Mouse (Mus musculus) forebrain, embryonic 14.5 days (tissue): ENCODE results near the gene Prrc2b. TPM values are rescaled to one million over a fixed set of nuclear protein-coding genes. Genes with fewer than 3 reads are reported as not detected.

ENCODE experiments used
- ATAC-seq: fragments of 200-750 bp; cut with Nextera tagmentation; 2 replicates; pipeline ENCODE4 v1.8.0; 2017; ENCODE audit warnings: mild to moderate bottlenecking, moderate library complexity
- DNase-seq: peaks from one replicate; pipeline ENCODE4 v3.0.0-alpha.2; 2015; ENCODE audit warnings: low spot score
- H3K27ac ChIP-seq: fragments of 300-500 bp; sonication (generic); 2 replicates; pipeline ENCODE4 v1.5.1; 2014; ENCODE audit warnings: low read depth, mild to moderate bottlenecking, control low read depth, low read length, moderate library complexity
- H3K27me3 ChIP-seq: fragments of 300-500 bp; sonication (generic); replicated peaks from 2 replicates; pipeline ENCODE4 v1.6.1; 2014; ENCODE audit warnings: low read length, control low read depth, mixed read lengths; ENCODE audit not compliant: control insufficient read depth, insufficient read depth
- H3K36me3 ChIP-seq: fragments of 300-500 bp; sonication (generic); 2 replicates; pipeline ENCODE4 v1.6.1; 2014; ENCODE audit warnings: low read length, control low read depth; ENCODE audit not compliant: control insufficient read depth, insufficient read depth
- H3K4me1 ChIP-seq: fragments of 300-500 bp; sonication (generic); 2 replicates; pipeline ENCODE4 v1.6.1; 2014; ENCODE audit warnings: antibody characterized with exemption, low read length, control low read depth; ENCODE audit not compliant: control insufficient read depth, insufficient read depth
- H3K4me2 ChIP-seq: fragments of 300-500 bp; sonication (generic); 2 replicates; pipeline ENCODE4 v1.6.1; 2014; ENCODE audit warnings: mild to moderate bottlenecking, control low read depth, low read length
- H3K4me3 ChIP-seq: fragments of 300-500 bp; sonication (generic); 2 replicates; pipeline ENCODE4 v1.5.1; 2014; ENCODE audit warnings: low read depth, low read length, control low read depth
- H3K9ac ChIP-seq: fragments of 300-500 bp; sonication (generic); 2 replicates; pipeline ENCODE4 v1.6.1; 2014; ENCODE audit warnings: mild to moderate bottlenecking, low read length, control low read depth, moderate library complexity
- H3K9me3 ChIP-seq: fragments of 300-500 bp; sonication (generic); replicated peaks from 2 replicates; pipeline ENCODE4 v1.6.1; 2016; ENCODE audit warnings: low read length, control low read depth, mixed read lengths; ENCODE audit not compliant: control insufficient read depth
- WGBS: fragments of 180-500 bp; shearing (Covaris S2); extraction: QIAGEN DNeasy Blood & Tissue Kit; methylation state at CpG from one replicate; pipeline ENCODE4 v1.1.7; 2014; 5-methylcytosine and 5-hydroxymethylcytosine counted together
- polyA plus RNA-seq: library from polyadenylated mRNA; unstranded; fragments of >200 nt; fragmentation: Nextera tagmentation; extraction: Ambion mirVana; gene quantifications from 2 replicates; pipeline ENCODE4 v1.2.1, GENCODE M21; 2014

Prrc2b gene
- polyA plus RNA-seq, 1 experiment from 2014 or later: 53.3 TPM

DNA sequence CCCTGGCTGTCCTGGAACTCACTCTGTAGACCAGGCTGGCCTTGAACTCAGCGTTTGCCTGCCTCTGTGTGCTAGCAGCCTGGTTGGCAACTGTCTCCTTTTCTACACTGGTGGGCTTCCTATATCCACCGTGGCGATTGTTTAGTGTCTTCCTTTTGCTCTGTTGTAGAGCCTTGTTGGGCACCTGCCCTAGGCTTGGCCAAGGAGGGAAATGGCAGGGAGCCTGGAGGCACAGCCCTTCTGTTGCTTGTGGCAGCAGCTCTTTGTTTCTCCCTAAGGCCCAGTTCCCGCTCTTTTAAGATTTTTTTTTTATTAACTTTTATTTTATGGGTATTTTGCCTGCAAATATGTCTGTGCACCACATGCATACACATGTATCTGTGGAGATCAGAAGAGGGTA lies 49.2 kb downstream of the Prrc2b start:
- ATAC-seq: no peak
- WGBS: 84% methylated on average over 4 of the region's 4 CpGs

DNA sequence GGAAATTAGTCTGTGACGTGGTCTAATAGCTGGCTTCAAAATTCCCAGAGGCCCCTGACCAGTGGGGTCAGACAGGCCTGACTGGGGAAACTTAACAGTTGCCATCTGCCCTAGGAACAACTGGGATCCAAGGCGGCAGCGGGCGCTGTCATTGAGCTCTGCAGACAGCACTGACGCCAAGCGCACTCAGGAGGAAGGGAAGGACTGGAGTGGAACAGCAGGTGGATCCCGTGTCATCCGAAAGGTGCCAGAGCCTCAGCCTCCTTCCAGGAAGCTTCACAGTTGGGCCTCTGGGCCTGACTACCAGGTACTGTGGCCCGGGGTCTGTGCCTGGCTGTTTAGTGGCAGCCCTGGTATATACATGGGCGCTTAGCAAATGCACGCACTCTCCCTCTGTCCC lies 49.8 kb downstream of the Prrc2b start:
- H3K27me3 ChIP-seq: no peaks in the 10 kb centered on the region
- H3K9me3 ChIP-seq: no peaks in the 10 kb centered on the region
- H3K4me3 ChIP-seq: no peak overlapping the region
- 0 out of 2 replicates have a peak overlapping the region, but pooled peaks have one; percentile 6 for H3K27ac ChIP-seq
- H3K4me2 ChIP-seq: no peak overlapping the region
- peaks cover 100% of the 10 kb centered on the region for H3K36me3 ChIP-seq
- H3K4me1 ChIP-seq: no peaks in the 10 kb centered on the region
- 97% methylated on average over 11 of the region's 11 CpGs for WGBS
- no peak overlapping the region for H3K9ac ChIP-seq
- no peak for ATAC-seq
- no peak for DNase-seq

More for the DNA sequence above, 49.2 kb downstream of the Prrc2b start:
- DNase-seq: no peak
- no peaks in the 10 kb centered on the region for H3K9me3 ChIP-seq
- no peaks in the 10 kb centered on the region for H3K27me3 ChIP-seq
- H3K27ac ChIP-seq: no peak overlapping the region
- H3K4me3 ChIP-seq: no peak overlapping the region
- no peak overlapping the region for H3K4me2 ChIP-seq
- H3K9ac ChIP-seq: no peak overlapping the region
- no peaks in the 10 kb centered on the region for H3K4me1 ChIP-seq
- H3K36me3 ChIP-seq: peaks cover 100% of the 10 kb centered on the region

DNA sequence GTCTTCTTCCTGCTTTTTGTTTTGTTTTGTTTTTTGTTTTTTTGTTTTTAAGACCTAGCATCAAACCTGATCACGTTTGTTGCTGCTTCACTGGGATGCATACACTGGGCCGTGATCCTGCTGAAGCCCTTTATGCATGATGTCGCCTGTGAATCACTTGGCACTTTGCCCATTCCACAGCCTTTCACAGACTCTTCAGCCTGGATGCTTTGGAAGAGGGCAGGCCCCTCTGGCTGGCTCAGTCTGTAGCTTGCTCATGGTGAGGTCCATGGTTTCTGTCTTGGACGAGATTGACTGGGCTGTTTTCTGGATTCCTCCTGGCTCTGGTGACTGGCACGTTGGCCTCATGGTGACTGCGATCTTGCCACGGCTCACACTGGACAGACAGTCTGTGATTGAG lies 50.6 kb downstream of the Prrc2b start:
- Histone ChIP-seq H3K9ac (no peak overlapping the region), H3K4me2 (no peak overlapping the region), H3K9me3 (no peaks in the 10 kb centered on the region), H3K4me3 (no peak overlapping the region), H3K27me3 (no peaks in the 10 kb centered on the region), H3K36me3 (peaks cover 100% of the 10 kb centered on the region), H3K4me1 (no peaks in the 10 kb centered on the region), H3K27ac (0 out of 2 replicates have a peak overlapping the region, but pooled peaks have one; percentile 18)
- 43% methylated on average over 7 of the region's 7 CpGs for WGBS
- DNase-seq: peak; percentile 73
- peak; percentile 62 for ATAC-seq

DNA sequence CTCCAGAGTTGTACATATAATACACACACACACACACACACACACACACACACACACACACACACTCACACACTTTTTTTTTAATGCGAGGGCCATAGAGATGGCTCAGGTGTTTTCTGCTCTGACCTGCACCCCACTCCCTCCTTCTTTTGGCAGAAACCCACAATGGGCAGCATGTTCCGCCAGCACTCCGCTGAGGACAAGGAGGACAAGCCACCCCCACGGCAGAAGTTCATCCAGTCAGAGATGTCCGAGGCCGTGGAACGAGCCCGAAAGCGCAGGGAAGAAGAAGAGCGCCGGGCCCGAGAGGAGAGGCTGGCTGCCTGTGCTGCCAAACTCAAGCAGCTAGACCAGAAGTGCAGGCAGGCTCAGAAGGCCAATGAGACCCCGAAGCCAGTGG lies 53.0 kb downstream of the Prrc2b start:
- Histone ChIP-seq H3K9ac (no peak overlapping the region), H3K4me3 (no peak overlapping the region), H3K9me3 (no peaks in the 10 kb centered on the region), H3K27me3 (no peaks in the 10 kb centered on the region), H3K36me3 (peaks cover 100% of the 10 kb centered on the region), H3K4me2 (no peak overlapping the region), H3K4me1 (no peaks in the 10 kb centered on the region), H3K27ac (no peak overlapping the region)
- 91% methylated on average over 13 of the region's 13 CpGs for WGBS
- ATAC-seq: no peak
- DNase-seq: no peak

DNA sequence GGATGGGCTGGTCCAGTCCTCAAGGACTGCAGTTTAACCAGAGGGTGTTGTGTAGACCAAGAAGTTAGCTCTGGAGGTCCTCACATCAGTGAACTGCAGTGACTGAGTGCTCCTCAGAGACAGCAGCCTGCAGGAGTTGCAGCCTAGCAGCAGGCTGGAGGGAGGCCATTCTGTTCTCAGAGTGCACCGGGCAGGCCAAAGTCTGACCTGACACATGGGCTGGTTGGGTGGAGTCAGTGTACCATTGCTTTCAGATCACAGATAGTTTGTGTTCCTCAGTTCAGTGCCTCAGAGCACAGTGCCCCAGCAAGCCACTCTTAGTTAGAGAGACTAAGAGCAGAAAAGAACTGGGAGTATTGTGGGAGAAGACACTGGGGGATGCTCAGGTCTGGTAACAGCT lies 56.8 kb downstream of the Prrc2b start:
- ATAC-seq (no peak), DNase-seq (no peak)
- Histone ChIP-seq H3K27me3 (no peaks in the 10 kb centered on the region), H3K36me3 (peaks cover 99% of the 10 kb centered on the region), H3K9me3 (no peaks in the 10 kb centered on the region), H3K4me2 (no peak overlapping the region), H3K27ac (no peak overlapping the region), H3K4me3 (no peak overlapping the region), H3K9ac (no peak overlapping the region), H3K4me1 (no peaks in the 10 kb centered on the region)
- WGBS: 96% methylated on average over 1 of the region's 1 CpGs

DNA sequence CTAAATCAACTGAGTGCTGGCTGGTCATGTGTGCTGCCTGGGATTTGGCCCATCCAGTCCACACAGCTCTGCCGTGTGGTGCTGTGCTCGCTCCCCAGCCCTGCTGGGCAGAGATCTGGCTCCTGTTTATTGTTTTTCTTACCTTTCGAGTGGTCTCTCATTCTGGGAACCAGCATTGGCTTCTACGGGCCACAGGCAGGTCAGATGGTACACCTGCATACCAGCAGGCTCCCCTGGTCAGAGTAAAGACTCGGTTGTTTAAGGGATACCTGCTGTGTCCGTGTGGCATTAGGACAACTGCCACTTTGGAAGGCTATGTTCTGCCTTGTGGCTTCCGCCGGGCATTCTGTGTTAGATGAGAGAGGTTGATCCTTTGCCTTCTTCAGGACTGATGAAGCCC lies 60.8 kb downstream of the Prrc2b start:
- Histone ChIP-seq H3K27ac (no peak overlapping the region), H3K4me3 (no peak overlapping the region), H3K9me3 (no peaks in the 10 kb centered on the region), H3K36me3 (peaks cover 99% of the 10 kb centered on the region), H3K9ac (no peak overlapping the region), H3K4me2 (no peak overlapping the region), H3K4me1 (no peaks in the 10 kb centered on the region), H3K27me3 (no peaks in the 10 kb centered on the region)
- WGBS: 93% methylated on average over 8 of the region's 8 CpGs
- no peak for ATAC-seq
- no peak for DNase-seq

DNA sequence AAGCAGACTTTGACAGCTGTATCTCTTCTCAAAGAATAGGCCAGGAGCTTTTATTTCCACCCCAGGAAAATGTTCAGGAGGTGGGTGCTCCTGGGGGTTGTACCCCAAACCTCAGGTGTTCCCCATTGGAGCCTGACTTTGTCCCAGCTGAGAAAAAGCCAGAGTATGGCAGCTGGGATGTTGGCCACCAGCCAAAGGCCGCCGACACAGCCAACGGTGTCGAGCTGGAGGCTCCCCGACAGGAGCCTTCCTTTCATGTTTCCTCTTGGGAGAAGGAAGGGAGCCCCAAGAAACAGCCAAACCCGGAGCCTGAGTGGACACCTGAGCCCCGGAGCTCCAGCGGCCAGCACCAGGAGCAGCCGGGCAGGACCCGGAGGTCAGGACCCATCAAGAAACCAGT lies 62.1 kb downstream of the Prrc2b start:
- DNase-seq: peak; percentile 19
- 60% methylated on average over 10 of the region's 10 CpGs for WGBS
- Histone ChIP-seq H3K4me2 (no peak overlapping the region), H3K4me1 (no peaks in the 10 kb centered on the region), H3K27ac (0 out of 2 replicates have a peak overlapping the region, but pooled peaks have one; percentile 27), H3K9ac (no peak overlapping the region), H3K36me3 (peaks cover 99% of the 10 kb centered on the region), H3K4me3 (no peak overlapping the region), H3K9me3 (no peaks in the 10 kb centered on the region), H3K27me3 (no peaks in the 10 kb centered on the region)
- ATAC-seq: no peak

DNA sequence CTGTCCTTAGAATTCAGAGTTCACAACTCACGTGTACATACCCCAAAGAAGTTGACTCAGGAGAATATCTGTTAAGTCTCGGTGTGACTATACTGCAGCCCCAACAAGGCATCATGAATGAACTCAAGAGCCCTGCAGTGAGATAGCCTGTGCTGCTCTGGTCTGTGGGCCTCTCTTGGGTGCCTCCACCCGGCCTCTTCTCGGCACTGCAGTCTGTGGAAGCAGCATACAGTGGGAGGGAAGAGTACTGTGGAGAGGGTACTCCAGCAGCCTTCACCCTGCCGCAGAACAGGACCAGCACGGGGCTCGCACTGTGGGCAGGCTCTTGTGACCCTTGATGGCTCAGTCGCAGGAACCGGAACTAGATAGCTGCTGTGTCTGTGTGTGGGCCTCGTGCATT lies 64.7 kb downstream of the Prrc2b start:
- peaks cover 100% of the 10 kb centered on the region for H3K36me3 ChIP-seq
- H3K4me3 ChIP-seq: no peak overlapping the region
- no peaks in the 10 kb centered on the region for H3K9me3 ChIP-seq
- no peak overlapping the region for H3K9ac ChIP-seq
- no peak overlapping the region for H3K27ac ChIP-seq
- no peak for ATAC-seq
- 92% methylated on average over 10 of the region's 10 CpGs for WGBS
- no peaks in the 10 kb centered on the region for H3K4me1 ChIP-seq
- no peak overlapping the region for H3K4me2 ChIP-seq
- no peak for DNase-seq
- H3K27me3 ChIP-seq: no peaks in the 10 kb centered on the region

DNA sequence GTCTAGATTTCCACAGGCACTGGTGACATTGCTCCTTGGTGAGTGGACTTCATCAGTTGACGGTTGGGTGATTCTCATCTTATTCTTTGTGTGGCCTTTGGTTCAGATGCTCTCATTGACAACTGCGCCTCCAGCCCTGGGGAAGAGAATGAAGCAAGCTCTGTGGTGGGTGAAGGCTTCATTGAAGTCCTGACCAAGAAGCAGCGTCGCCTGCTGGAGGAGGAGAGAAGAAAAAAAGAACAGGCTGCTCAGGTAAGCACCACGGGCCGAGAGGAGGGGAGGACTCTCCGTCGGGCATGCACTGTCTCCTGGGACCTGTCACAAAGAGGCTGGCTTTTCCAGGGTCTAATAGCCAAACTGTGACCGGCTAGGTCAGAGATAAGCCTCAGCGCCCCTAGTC lies 65.6 kb downstream of the Prrc2b start:
- no peak overlapping the region for H3K27ac ChIP-seq
- no peak overlapping the region for H3K4me3 ChIP-seq
- no peak overlapping the region for H3K4me2 ChIP-seq
- no peaks in the 10 kb centered on the region for H3K4me1 ChIP-seq
- H3K9ac ChIP-seq: no peak overlapping the region
- no peaks in the 10 kb centered on the region for H3K9me3 ChIP-seq
- ATAC-seq: no peak
- DNase-seq: no peak
- H3K36me3 ChIP-seq: peaks cover 100% of the 10 kb centered on the region
- H3K27me3 ChIP-seq: no peaks in the 10 kb centered on the region
- WGBS: 85% methylated on average over 10 of the region's 10 CpGs
